Mouse (Mus musculus) liver, embryonic 14.5 days (tissue): ENCODE measurements around the gene 1700028J19Rik.

Experiments used
- CTCF ChIP-seq: IDR thresholded peaks from 2 replicates; pipeline ENCODE4 v1.5.1; 2016; ENCODE audit warnings: antibody characterized with exemption, low read depth, control low read depth
- EP300 ChIP-seq: IDR thresholded peaks from 2 replicates; pipeline ENCODE4 v1.6.1; 2016; ENCODE audit warnings: antibody characterized with exemption, low read depth

GRCm38 (mm10) chr7:44276461-44277249, 30.2 kb upstream of the 1700028J19Rik start:
- TF ChIP-seq CTCF (no peak), EP300 (no peak)
